Mouse (Mus musculus) common myeloid progenitor, adult 5-6 weeks (primary cell): ENCODE results near the gene Copz1. TPM values are rescaled to one million over a fixed set of nuclear protein-coding genes. Genes with fewer than 3 reads are reported as not detected.

Experiments used
- ATAC-seq: replicated peaks from 2 replicates; pipeline ENCODE4 v1.8.0; 2016; ENCODE audit warnings: low read depth, mild to moderate bottlenecking, moderate TSS enrichment, inconsistent platforms; ENCODE audit not compliant: poor library complexity, severe bottlenecking
- total RNA-seq: library from RNA; stranded (forward); fragments of 200-1000, 187-1606 nt; gene quantifications from 2 replicates; pipeline ENCODE4 v1.2.3, GENCODE M21; 2017

The Copz1 gene
- total RNA-seq, 1 experiment from 2014 or later = 55.5 TPM

- ATAC-seq = peak; percentile 78
These were observed 61.2 kb downstream of the Copz1 start for GRCm38 (mm10) chr15:103333738-103334137.

DNA sequence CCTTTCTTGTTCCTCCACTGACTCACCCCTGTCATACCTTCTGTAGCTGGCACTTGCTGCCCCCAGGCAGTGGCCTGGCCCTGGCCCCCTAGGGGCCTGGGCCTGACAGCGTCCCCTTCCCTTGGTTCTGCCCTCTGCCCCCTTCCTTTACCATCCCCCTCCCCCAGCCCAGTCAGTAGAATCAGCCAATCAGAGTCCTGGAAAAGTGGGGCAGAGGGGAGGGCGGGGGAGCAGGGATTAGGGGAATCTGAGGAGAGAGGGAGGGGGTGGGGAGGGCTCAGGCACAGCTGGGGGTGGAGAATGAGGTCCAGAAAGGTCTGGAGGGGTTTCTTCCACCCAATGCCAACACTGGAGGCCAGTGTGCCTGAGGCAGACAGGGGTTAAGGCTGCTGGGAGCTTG is 61.7 kb downstream of the Copz1 start:
- ATAC-seq = no peak

DNA sequence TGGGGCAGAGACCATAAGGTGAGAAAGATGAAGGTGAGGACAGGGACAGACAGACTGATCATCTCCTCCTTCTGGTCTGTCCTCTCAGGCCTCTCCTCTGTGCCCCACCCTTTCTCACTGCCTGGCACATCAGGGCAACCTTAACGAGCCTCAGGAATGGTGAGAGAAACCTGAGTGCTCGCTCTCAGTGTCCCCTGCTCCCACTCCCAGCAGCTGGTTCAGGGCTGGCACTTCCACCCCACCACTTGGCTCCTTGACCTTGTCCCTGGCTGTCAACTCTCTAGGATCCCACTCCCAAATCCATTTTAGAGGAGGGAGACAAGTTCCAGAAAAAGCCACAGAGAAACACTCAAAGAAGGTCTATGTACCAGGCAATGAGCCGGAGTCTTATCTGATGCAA is 62.5 kb downstream of the Copz1 start:
- ATAC-seq = no peak

DNA sequence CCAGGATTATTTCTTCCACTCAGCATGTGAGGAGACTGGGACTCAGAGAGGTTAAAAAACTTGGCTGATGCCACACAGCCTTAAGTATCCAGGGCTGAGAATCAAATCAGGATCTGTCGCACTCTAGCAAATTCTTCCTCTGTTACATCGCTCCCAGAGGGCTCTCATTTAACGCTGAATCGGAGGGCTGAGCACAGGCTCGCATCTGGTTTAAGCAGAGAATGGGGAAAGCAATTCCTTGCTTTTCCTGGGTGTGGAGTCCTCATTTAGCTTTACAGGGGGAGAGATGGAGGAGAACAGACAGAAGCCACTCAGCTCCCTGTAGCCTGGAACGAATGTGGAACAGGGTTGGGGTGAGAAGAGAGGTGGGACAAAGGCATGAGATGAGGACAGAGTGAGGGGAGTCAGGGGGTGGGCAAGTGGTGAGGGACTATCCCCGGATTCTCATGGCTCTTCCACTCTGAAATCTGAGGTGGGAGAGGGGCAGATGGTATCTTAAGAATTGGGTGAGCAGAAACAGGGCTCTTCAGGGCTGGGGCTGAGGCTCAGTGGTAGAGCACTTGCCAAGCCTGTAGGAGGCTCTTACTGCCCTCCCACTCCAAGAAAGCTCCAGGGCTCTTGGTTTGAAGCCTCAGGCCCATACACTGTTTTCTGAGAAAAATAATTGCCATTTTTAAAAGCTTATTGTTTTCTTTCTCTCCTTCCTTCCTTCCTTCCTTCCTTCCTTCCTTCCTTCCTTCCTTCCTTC is 63.1 kb downstream of the Copz1 start:
- no peak for ATAC-seq

DNA sequence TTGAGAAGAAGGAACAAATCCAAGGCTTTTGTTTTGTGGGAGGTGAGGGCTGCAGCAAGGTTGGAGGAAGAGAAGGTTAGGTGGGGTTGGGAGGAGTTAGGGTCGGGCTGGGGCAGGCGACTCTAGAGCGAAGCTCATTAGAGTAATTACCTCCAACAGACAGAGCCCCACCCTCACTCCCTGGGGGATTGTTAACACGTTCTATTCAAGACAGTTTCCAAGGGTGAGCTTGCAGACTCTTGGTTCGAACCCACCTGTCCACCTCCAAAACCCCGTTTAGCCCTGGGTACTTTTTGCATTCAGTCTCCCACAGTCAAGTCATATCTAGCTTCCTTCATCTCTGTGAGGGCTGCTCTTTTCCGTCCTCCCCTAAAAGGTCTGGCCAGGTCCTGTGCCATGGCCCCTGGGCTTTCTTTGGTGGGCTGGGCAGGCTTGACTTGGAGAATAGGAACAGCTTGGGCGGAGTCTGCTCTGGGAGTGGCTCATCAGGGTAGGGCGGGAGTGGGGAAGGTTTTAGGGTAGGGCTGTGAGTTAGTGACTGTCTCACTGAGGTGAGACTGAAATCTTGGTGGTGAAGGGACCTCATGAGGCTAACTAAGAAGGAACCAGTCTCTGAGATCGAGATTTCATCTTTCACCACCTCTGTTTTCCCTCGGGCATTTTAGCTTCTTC is 64.6 kb downstream of the Copz1 start:
- no peak for ATAC-seq

GRCm38 (mm10) chr15:103338829-103339165 is 66.3 kb downstream of the Copz1 start:
- ATAC-seq = no peak

- ATAC-seq = peak; percentile 75
These were observed 66.8 kb downstream of the Copz1 start for GRCm38 (mm10) chr15:103339166-103339960.

- ATAC-seq = peak; percentile 43
These were observed 67.4 kb downstream of the Copz1 start, which contains the start of gene Zfp385a for GRCm38 (mm10) chr15:103339961-103340337. Gene Zfp385a, minus strand, starts transcription at chr15:103340093.

DNA sequence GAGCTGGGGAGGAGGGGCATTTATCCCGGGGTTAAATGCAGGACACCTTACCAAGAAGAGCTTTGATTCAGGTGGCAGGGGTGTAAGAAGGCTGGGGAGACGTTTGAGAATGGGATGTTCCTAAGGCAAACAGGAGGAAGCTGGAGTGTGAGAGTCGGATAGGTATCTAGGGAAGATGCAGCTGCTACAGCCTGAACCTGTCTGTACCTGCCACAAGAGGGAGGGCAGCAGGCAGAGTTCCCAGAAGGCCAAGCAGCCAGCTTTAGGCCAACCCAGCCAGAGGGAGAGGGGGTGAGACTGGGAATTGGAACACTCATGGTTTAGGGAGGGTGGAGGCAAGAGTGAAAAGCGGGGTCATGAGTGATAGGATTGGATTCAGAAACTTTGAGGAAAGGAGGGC is 68.3 kb downstream of the Copz1 start:
- ATAC-seq = no peak

DNA sequence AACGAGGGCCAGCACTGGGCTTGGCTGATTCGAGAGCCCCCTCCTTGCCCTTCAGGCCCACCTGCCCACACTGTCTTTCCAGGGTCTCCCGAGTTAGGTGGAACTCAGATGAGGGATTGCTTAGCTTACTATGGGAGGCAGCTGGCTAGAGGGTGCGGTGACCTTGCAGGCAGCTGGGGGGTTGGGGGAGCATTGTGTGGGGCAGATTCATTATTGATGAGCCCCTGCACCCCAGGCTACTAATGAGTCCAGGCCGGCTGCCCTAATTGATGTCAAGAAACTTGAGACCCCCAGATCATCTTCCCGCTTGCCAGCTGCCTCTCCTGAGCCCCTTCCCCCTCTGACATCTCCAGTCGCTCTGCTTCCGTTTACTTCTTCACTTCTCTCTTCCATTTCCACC is 69.0 kb downstream of the Copz1 start:
- ATAC-seq = no peak

DNA sequence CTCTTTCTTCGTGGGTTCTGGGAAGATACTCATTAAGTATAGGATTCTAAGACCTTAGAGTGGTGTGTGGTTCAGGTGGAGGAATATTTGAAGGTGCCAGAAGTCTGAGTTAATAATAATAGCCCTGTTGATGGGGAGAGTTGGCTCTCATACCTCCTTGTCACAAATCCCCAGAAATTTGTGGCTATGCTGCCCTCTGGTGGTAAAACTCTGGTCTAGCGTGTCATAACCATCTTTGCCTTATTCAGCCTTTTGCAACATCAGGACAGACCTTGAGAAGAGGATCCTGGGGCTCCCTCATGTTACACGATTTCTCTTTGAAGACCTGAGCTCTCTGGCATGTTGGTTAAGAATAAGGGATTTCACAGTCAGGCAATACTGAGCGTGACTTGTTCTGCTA is 69.9 kb downstream of the Copz1 start:
- ATAC-seq = no peak; the same call in 1 of the 2 replicates

DNA sequence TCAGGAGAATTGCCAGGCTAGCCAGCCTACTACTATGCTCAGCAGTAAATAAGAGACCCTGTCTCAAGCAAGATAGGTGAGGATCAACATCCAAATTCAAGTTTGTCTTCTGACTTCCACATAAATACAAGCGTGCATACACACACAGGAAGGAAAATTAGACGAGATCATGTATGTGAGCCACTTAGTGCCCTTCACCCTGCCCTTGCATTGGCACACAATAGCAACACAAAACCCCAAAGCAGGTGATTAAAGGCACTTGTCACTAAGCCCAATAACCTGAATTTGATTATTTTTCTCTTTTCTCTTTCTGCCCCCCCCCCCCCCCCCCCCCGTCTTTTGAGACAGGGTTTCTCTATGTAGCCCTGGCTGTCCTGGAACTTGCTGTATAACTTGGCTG is 70.5 kb downstream of the Copz1 start:
- ATAC-seq = no peak

GRCm38 (mm10) chr15:103343556-103343955 is 71.0 kb downstream of the Copz1 start:
- no peak for ATAC-seq

- no peak for ATAC-seq
These were observed 73.3 kb downstream of the Copz1 start for GRCm38 (mm10) chr15:103345789-103346188.

DNA sequence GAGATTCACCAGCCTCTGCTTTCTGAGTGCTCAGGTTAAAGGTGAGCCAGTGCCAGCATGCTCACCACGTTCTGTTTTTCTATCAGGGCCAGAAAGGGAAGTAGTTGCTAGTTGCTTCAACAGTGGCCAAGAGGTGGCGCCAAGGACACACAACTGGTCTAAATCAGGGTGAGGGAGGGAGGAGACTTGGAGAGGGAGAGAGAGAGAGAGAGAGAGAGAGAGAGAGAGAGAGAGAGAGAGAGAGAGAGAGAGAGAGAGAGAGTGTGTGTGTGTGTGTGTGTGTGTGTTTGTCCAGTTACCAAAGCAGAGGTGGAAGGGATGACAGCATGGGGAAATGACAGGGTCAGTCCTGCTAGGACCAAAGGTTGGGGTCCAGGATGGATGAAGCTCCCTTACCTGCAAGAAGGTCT is 74.8 kb downstream of the Copz1 start:
- ATAC-seq = peak; percentile 74

Other genes starting within 250 kb of the Copz1 start
- 4.2 and 4.9 TPM in 2 replicates for gene Smug1, start 105.6 kb upstream of the Copz1 start, total RNA-seq
- 248 and 261 TPM in 2 replicates for gene Cbx5, start 32.9 kb upstream of the Copz1 start, total RNA-seq
- 1,831 and 1,833 TPM in 2 replicates for gene Hnrnpa1, start 32.3 kb upstream of the Copz1 start, total RNA-seq
- 121 and 135 TPM in 2 replicates for gene Nfe2, start 14.3 kb upstream of the Copz1 start, total RNA-seq
- not detected in 2 replicates for gene Gpr84, start 37.9 kb downstream of the Copz1 start, total RNA-seq
- gene Zfp385a, start 67.4 kb downstream of the Copz1 start, total RNA-seq = 3.9 and 6.0 TPM in 2 replicates
- gene Itga5, start 94.0 kb downstream of the Copz1 start, total RNA-seq = 13.4 and 17.7 TPM in 2 replicates
- gene Gtsf1, start 157.8 kb downstream of the Copz1 start, total RNA-seq = not detected in 2 replicates
- not detected in 2 replicates for gene Gtsf2, start 175.8 kb downstream of the Copz1 start, total RNA-seq
- gene Nckap1l, start 181.1 kb downstream of the Copz1 start, total RNA-seq = 86.4 and 101 TPM in 2 replicates
- gene Pde1b, start 230.3 kb downstream of the Copz1 start, total RNA-seq = 0.19 and 2.2 TPM in 2 replicates